Mouse (Mus musculus): ENCODE measurements around the gene Zfr2. TPM values are rescaled to one million over a fixed set of nuclear protein-coding genes. Genes with fewer than 3 reads are reported as not detected.

Gene Zfr2
- polyA plus RNA-seq, 1 experiment from 2014 or later, result 4.6 TPM

DNA sequence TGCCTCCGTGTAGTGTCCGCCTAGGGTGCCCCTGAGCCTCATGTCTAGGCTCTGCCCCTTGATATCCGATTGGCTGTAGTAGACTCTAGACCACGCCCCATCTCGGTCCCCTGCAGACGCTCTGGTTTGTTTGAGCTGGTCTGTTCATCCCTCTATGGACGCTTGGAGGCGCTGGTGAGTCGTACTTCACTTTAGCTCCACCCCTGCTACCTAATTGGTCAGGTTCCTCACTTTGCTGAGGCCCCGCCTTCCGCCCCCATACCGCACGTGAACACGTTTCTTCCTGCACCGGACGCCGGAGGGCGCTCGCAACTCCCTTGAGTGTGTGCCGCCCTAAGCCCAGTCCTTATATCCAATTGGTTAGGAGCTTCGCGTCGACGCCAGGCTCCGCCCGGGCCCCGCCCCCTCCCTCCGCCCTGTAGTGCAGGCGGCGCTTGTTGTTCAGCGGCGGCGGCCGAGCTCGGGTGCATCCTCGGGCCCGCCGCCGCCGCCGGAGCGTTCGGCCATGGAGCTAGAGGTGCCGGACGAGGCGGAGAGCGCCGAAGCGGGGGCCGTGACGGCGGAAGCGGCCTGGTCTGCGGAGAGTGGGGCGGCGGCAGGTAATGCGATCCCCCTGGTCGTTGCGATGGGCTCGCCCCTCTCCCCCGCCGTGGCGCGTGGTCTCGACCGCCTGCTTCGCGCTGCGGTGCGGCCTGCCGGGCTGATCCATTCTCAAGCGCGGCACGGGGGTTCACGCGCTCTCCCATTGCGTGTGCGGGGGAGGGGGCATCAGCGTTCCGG lies 59.8 kb downstream of the Zfr2 start, which contains the start of gene Pip5k1c:
TSS of gene Pip5k1c (plus strand) at position 410 of the 780 bp plus-strand sequence.
- peaks cover 23% of the 10 kb centered on the region for H3K4me1 ChIP-seq (replicated peaks; ENCODE audit: insufficient read depth, low read length)
- peak within 1 kb of the TSS; percentile 98 for H3K4me2 ChIP-seq (ENCODE audit: low read length)
- ATAC-seq (replicated peaks; ENCODE audit: low FRiP score, low read depth), result peak; percentile 95
- peak; percentile 91 for TF ChIP-seq CTCF (IDR thresholded peaks at IDR 0.05; ENCODE audit: low read depth)
- H3K9me3 ChIP-seq (replicated peaks; ENCODE audit: low read length), result no peaks in the 10 kb centered on the region
- H3K27ac ChIP-seq, result peak within 1 kb of the TSS; percentile 94
- H3K9ac ChIP-seq (ENCODE audit: low read depth, low read length), result peak within 1 kb of the TSS; percentile 91
- WGBS, result under 1% methylated on average over 75 of the region's 80 CpGs
- H3K4me3 ChIP-seq (replicated peaks; ENCODE audit: low read depth, low read length), result peak within 1 kb of the TSS; percentile 88
- no peaks in the 10 kb centered on the region for H3K27me3 ChIP-seq (ENCODE audit: insufficient read depth, low read length)
- no peaks in the 10 kb centered on the region for H3K36me3 ChIP-seq (ENCODE audit: insufficient read depth, low read length)
- DNase-seq (ENCODE audit: low spot score), result peak; percentile 100

- H3K36me3 ChIP-seq (ENCODE audit: insufficient read depth, low read length), result no peaks in the 10 kb centered on the region
- no peaks in the 10 kb centered on the region for H3K27me3 ChIP-seq (ENCODE audit: insufficient read depth, low read length)
- WGBS, result 2% methylated on average over 25 of the region's 25 CpGs
- ATAC-seq (replicated peaks; ENCODE audit: low FRiP score, low read depth) (no peak), DNase-seq (ENCODE audit: low spot score) (no peak)
- H3K4me2 ChIP-seq (ENCODE audit: low read length), result peak overlapping the region; percentile 98
- no peaks in the 10 kb centered on the region for H3K9me3 ChIP-seq (replicated peaks; ENCODE audit: low read length)
- no peak for TF ChIP-seq CTCF (IDR thresholded peaks at IDR 0.05; ENCODE audit: low read depth)
- H3K4me3 ChIP-seq (replicated peaks; ENCODE audit: low read depth, low read length), result peak overlapping the region; percentile 88
- peak overlapping the region; percentile 91 for H3K9ac ChIP-seq (ENCODE audit: low read depth, low read length)
- peak overlapping the region; percentile 94 for H3K27ac ChIP-seq
- H3K4me1 ChIP-seq (replicated peaks; ENCODE audit: insufficient read depth, low read length), result peaks cover 30% of the 10 kb centered on the region
These were observed 60.5 kb downstream of the Zfr2 start for GRCm38 (mm10) chr10:81293334-81294030.

DNA sequence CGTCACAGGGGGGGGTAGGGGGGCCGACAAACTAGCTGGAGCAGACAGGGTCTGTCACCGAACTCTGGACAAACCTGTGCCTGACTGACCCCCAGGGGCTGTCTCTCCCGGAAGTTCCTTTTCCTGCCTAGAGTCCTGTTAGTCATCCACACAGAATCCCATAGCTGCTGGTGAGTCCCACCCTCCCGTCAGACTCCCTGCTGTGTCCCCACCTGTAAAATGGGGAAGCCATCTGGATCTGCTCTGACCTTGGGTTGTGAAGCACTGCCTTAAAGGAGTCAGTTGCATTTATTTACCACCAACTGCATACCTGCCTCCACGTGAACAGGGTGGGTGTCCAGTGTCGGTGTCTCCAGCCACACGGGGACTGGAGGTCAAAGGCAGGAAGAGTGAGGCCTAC lies 61.5 kb downstream of the Zfr2 start:
- DNase-seq (ENCODE audit: low spot score) (no peak), ATAC-seq (replicated peaks; ENCODE audit: low FRiP score, low read depth) (no peak)
- WGBS, result 27% methylated on average over 8 of the region's 8 CpGs
- Histone ChIP-seq H3K9ac (ENCODE audit: low read depth, low read length) (peak overlapping the region; percentile 91; the same call in 1 of the 2 replicates), H3K4me3 (replicated peaks; ENCODE audit: low read depth, low read length) (peak overlapping the region; percentile 88), H3K36me3 (ENCODE audit: insufficient read depth, low read length) (no peaks in the 10 kb centered on the region), H3K4me2 (ENCODE audit: low read length) (peak overlapping the region; percentile 98), H3K27me3 (ENCODE audit: insufficient read depth, low read length) (no peaks in the 10 kb centered on the region), H3K9me3 (replicated peaks; ENCODE audit: low read length) (no peaks in the 10 kb centered on the region), H3K27ac (no peak overlapping the region; the same call in 1 of the 2 replicates), H3K4me1 (replicated peaks; ENCODE audit: insufficient read depth, low read length) (peaks cover 37% of the 10 kb centered on the region)
- TF ChIP-seq CTCF (IDR thresholded peaks at IDR 0.05; ENCODE audit: low read depth), result no peak

DNA sequence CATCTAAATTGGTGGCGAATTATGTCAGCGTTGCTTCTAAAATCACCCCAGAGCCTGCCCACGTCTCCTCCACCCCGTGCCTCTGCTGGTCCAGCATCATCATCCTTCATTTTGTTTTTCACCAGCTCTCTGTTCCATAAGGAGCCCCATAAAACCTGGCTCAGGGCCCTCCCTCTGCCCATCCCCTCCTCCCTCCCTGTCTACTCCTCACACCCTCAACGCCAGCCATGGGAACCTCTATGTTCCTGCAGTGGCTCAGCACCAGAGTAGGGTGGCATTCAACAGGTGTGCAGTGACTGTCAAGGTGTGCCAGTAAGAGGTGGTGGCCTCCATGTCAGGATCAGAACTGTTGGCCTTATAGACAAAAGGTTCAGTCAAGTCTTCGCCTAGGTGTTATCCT lies 62.2 kb downstream of the Zfr2 start:
- no peak for TF ChIP-seq CTCF (IDR thresholded peaks at IDR 0.05; ENCODE audit: low read depth)
- DNase-seq (ENCODE audit: low spot score), result no peak
- no peak for ATAC-seq (replicated peaks; ENCODE audit: low FRiP score, low read depth)
- H3K9me3 ChIP-seq (replicated peaks; ENCODE audit: low read length), result no peaks in the 10 kb centered on the region
- no peak overlapping the region for H3K4me3 ChIP-seq (replicated peaks; ENCODE audit: low read depth, low read length)
- H3K27ac ChIP-seq, result no peak overlapping the region
- H3K9ac ChIP-seq (ENCODE audit: low read depth, low read length), result no peak overlapping the region
- no peaks in the 10 kb centered on the region for H3K36me3 ChIP-seq (ENCODE audit: insufficient read depth, low read length)
- 89% methylated on average over 6 of the region's 6 CpGs for WGBS
- H3K4me2 ChIP-seq (ENCODE audit: low read length), result no peak overlapping the region
- peaks cover 42% of the 10 kb centered on the region for H3K4me1 ChIP-seq (replicated peaks; ENCODE audit: insufficient read depth, low read length)
- no peaks in the 10 kb centered on the region for H3K27me3 ChIP-seq (ENCODE audit: insufficient read depth, low read length)

DNA sequence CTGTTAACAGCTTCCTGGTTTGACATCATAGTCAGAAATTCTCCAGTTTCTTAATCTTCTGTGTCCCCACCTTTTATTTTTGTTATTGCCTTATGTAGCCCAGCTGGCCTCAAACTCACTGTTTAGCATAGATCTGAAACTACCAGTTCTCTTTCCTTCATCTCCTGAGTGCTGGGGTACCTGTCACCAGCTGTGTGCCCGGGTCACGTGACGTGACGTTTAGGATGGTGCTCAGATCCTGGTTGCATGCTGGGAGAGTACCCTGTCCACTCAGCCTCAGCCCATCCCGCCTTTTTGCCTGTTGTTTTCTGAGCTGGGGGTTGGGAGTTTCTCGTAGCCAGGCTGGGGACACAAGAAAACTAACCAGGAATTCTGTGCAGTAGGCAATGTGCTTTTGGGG lies 64.3 kb downstream of the Zfr2 start:
- peak overlapping the region; percentile 21; the same call in 1 of the 2 replicates for H3K4me2 ChIP-seq (ENCODE audit: low read length)
- H3K4me1 ChIP-seq (replicated peaks; ENCODE audit: insufficient read depth, low read length), result peaks cover 58% of the 10 kb centered on the region
- no peaks in the 10 kb centered on the region for H3K36me3 ChIP-seq (ENCODE audit: insufficient read depth, low read length)
- no peaks in the 10 kb centered on the region for H3K9me3 ChIP-seq (replicated peaks; ENCODE audit: low read length)
- H3K27ac ChIP-seq, result peak overlapping the region; percentile 90
- H3K27me3 ChIP-seq (ENCODE audit: insufficient read depth, low read length), result no peaks in the 10 kb centered on the region
- no peak for TF ChIP-seq CTCF (IDR thresholded peaks at IDR 0.05; ENCODE audit: low read depth)
- DNase-seq (ENCODE audit: low spot score), result no peak
- 0 out of 2 replicates have a peak overlapping the region, but pooled peaks have one; percentile 31 for H3K9ac ChIP-seq (ENCODE audit: low read depth, low read length)
- ATAC-seq (replicated peaks; ENCODE audit: low FRiP score, low read depth), result no peak
- WGBS, result 62% methylated on average over 6 of the region's 6 CpGs
- H3K4me3 ChIP-seq (replicated peaks; ENCODE audit: low read depth, low read length), result no peak overlapping the region

- Histone ChIP-seq H3K27ac (peak overlapping the region; percentile 90), H3K4me2 (ENCODE audit: low read length) (peak overlapping the region; percentile 21; the same call in 1 of the 2 replicates), H3K36me3 (ENCODE audit: insufficient read depth, low read length) (no peaks in the 10 kb centered on the region), H3K4me1 (replicated peaks; ENCODE audit: insufficient read depth, low read length) (peaks cover 63% of the 10 kb centered on the region), H3K4me3 (replicated peaks; ENCODE audit: low read depth, low read length) (no peak overlapping the region), H3K9me3 (replicated peaks; ENCODE audit: low read length) (no peaks in the 10 kb centered on the region), H3K9ac (ENCODE audit: low read depth, low read length) (peak overlapping the region; percentile 31; the same call in 1 of the 2 replicates), H3K27me3 (ENCODE audit: insufficient read depth, low read length) (no peaks in the 10 kb centered on the region)
- DNase-seq (ENCODE audit: low spot score), result peak; percentile 52
- WGBS, result 27% methylated on average over 10 of the region's 10 CpGs
- ATAC-seq (replicated peaks; ENCODE audit: low FRiP score, low read depth), result peak; percentile 48
- TF ChIP-seq CTCF (IDR thresholded peaks at IDR 0.05; ENCODE audit: low read depth), result no peak
These were observed 64.9 kb downstream of the Zfr2 start for GRCm38 (mm10) chr10:81297845-81298244.
